Mouse (Mus musculus) brain, embryonic 14.5 days (tissue): ENCODE measurements at regions not wholly inside any gene's neighbourhood (a gene's known extent, or its start where the extent isn't known, plus 50 kb on each side); places are given as distances from the start of the nearest gene placed in this dataset.
A peak's percentile ranks its signal among the peaks of the same experiment; 100 is the strongest.

Experiments
- DNase-seq: peaks from one replicate; pipeline ENCODE4 v3.0.0-alpha.2; 2011; ENCODE audit warnings: low read depth
- CTCF ChIP-seq: fragments of 200-500 bp; IDR thresholded peaks from 2 replicates; pipeline ENCODE4 v1.5.1; 2012; ENCODE audit warnings: inconsistent platforms, mild to moderate bottlenecking, moderate library complexity, borderline replicate concordance; ENCODE audit not compliant: insufficient read depth, insufficient read length; ENCODE audit errors: extremely low read depth
- POLR2A ChIP-seq: fragments of 200-500 bp; IDR thresholded peaks from 2 replicates; pipeline ENCODE4 v1.6.1; 2012; ENCODE audit warnings: mild to moderate bottlenecking, inconsistent platforms, borderline replicate concordance; ENCODE audit not compliant: poor library complexity, insufficient read depth, insufficient read length, severe bottlenecking; ENCODE audit errors: extremely low read depth

- DNase-seq: no peak
- no peak for TF ChIP-seq CTCF
- no peak for TF ChIP-seq POLR2A
Observed at GRCm38 (mm10) chr9:120758632-120759031, 170.4 kb upstream of the Ctnnb1 start.

GRCm38 (mm10) chr9:120759771-120760170 lies 169.2 kb upstream of the Ctnnb1 start:
- DNase-seq: peak; percentile 91

GRCm38 (mm10) chr9:120763802-120764201 lies 165.2 kb upstream of the Ctnnb1 start:
- TF ChIP-seq CTCF (no peak), POLR2A (no peak)
- no peak for DNase-seq

More at GRCm38 (mm10) chr9:120759771-120760170, 169.2 kb upstream of the Ctnnb1 start:
- TF ChIP-seq POLR2A (no peak), CTCF (no peak)

GRCm38 (mm10) chr9:120764663-120765062 lies 164.4 kb upstream of the Ctnnb1 start:
- DNase-seq: peak; percentile 31
- TF ChIP-seq POLR2A (no peak), CTCF (no peak)

GRCm38 (mm10) chr9:120765292-120765691 lies 163.7 kb upstream of the Ctnnb1 start:
- DNase-seq: no peak
- no peak for TF ChIP-seq POLR2A
- no peak for TF ChIP-seq CTCF

GRCm38 (mm10) chr9:120766881-120767280 lies 162.1 kb upstream of the Ctnnb1 start:
- DNase-seq: no peak
- TF ChIP-seq POLR2A (no peak), CTCF (no peak)

GRCm38 (mm10) chr9:120767396-120767795 lies 161.6 kb upstream of the Ctnnb1 start:
- no peak for DNase-seq

GRCm38 (mm10) chr9:120769056-120769455 lies 160.0 kb upstream of the Ctnnb1 start:
- DNase-seq: no peak

More at GRCm38 (mm10) chr9:120767396-120767795, 161.6 kb upstream of the Ctnnb1 start:
- TF ChIP-seq POLR2A (no peak), CTCF (no peak)

GRCm38 (mm10) chr9:120769679-120770078 lies 159.3 kb upstream of the Ctnnb1 start:
- TF ChIP-seq POLR2A (no peak), CTCF (no peak)
- peak; percentile 23 for DNase-seq

More at GRCm38 (mm10) chr9:120769056-120769455, 160.0 kb upstream of the Ctnnb1 start:
- TF ChIP-seq POLR2A (no peak), CTCF (no peak)

GRCm38 (mm10) chr9:120770886-120771285 lies 158.1 kb upstream of the Ctnnb1 start:
- no peak for DNase-seq
- TF ChIP-seq POLR2A: no peak
- TF ChIP-seq CTCF: no peak

GRCm38 (mm10) chr9:120771896-120772530 lies 157.0 kb upstream of the Ctnnb1 start:
- DNase-seq: no peak
- TF ChIP-seq CTCF (no peak), POLR2A (no peak)

GRCm38 (mm10) chr9:120774251-120774650 lies 154.8 kb upstream of the Ctnnb1 start:
- DNase-seq: no peak
- TF ChIP-seq CTCF (peak; percentile 17; the same call in 1 of the 2 replicates), POLR2A (no peak)

GRCm38 (mm10) chr9:120774772-120775171 lies 154.2 kb upstream of the Ctnnb1 start:
- TF ChIP-seq CTCF (no peak), POLR2A (no peak)
- no peak for DNase-seq

GRCm38 (mm10) chr9:120775721-120776120 lies 153.3 kb upstream of the Ctnnb1 start:
- no peak for DNase-seq
- TF ChIP-seq CTCF: no peak
- no peak for TF ChIP-seq POLR2A
